Mouse (Mus musculus): Measurements from ENCODE around the gene Dync2h1.

DNA sequence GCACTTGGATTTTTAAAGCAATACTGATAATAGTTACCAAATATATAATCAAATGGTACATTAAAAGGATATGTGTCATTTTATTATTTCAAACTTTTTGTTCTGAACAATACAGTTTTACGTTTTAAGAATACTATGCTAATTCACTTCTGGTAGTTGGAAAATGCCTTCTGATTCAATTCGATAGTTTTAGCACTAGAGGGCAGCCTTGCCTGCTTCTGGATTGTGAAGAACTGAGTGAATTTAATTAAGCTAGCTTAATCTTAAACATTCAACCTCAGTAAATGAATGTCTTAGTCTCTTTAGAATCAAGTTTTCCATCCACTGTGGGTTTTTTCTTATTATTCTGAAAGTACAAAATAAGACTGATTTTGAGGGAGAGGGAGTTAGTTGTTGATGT is 32.0 kb upstream of the Dync2h1 start:
- TF ChIP-seq CTCF (IDR thresholded peaks at IDR 0.05; ENCODE audit: extremely low read depth, insufficient read depth, insufficient read length, insufficient replicate concordance) = peak; percentile 7; the same call in 1 of the 2 replicates
- TF ChIP-seq POLR2A (IDR thresholded peaks at IDR 0.05; ENCODE audit: low read depth, low read length) = no peak

All from spleen, adult 2 months (tissue).